Mouse (Mus musculus): Measurements from ENCODE around the gene Npas1.

DNA sequence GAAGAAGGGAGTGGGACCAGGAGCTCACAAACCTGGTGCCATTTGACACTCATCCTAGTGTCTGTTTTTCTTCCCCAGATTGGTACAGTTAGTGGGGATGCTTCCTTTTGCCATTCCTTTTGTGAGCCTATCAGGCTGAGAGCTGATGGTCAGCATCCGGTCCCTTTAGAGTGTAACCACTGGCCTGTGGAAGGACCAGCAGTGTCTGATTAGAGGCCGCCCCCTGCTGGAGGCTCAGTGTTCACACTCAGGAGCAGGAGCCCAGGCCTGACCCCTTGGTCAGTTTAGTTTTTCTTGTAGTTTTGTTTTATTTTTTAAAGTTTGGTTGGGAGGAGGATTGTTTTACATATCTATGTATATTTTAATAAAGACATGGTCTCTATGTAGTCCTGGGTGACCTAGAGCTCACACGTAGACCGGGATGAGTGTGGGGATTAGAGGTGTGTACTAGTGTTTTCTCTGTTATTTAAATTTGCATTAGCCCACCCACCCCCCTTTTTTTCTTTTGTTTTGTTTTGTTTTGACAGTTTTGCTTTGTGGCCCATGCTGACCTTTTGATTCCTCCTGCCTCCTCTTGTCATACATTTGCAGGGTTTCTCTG, 51.3 kb downstream of the Npas1 start:
- TF ChIP-seq HCFC1 (IDR thresholded peaks at IDR 0.05; ENCODE audit: borderline replicate concordance, insufficient read depth, low read length) (no peak), CHD2 (IDR thresholded peaks at IDR 0.05; ENCODE audit: low read depth, low read length) (no peak)
